Mouse (Mus musculus) neural tube, embryonic 14.5 days (tissue): ENCODE results near the gene Tmem45a. TPM values are rescaled to one million over a fixed set of nuclear protein-coding genes. Genes with fewer than 3 reads are reported as not detected.
A peak's percentile ranks its signal among the peaks of the same experiment; 100 is the strongest.
"Not testable (repeated sequence)": the region's sequence is repeated elsewhere in the genome, so short reads cannot be mapped to it uniquely, and the experiment has no call there.

Experiments
- ATAC-seq: fragments of 200-750 bp; cut with Nextera tagmentation; 2 replicates; pipeline ENCODE4 v1.8.0; 2017; ENCODE audit warnings: low read depth, mild to moderate bottlenecking, moderate TSS enrichment, moderate library complexity
- H3K27ac ChIP-seq: fragments of 300-500 bp; sonication (generic); 2 replicates; pipeline ENCODE4 v1.5.1; 2014; ENCODE audit warnings: low read depth, mild to moderate bottlenecking, control low read depth, low read length, moderate library complexity, mixed read lengths
- H3K27me3 ChIP-seq: fragments of 300-500 bp; sonication (generic); 2 replicates; pipeline ENCODE4 v1.6.1; 2014; ENCODE audit warnings: low read length; ENCODE audit not compliant: control insufficient read depth, insufficient read depth
- H3K36me3 ChIP-seq: fragments of 300-500 bp; sonication (generic); 2 replicates; pipeline ENCODE4 v1.6.1; 2014; ENCODE audit warnings: low read length, mixed read lengths; ENCODE audit not compliant: control insufficient read depth, insufficient read depth
- H3K4me1 ChIP-seq: fragments of 300-500 bp; sonication (generic); 2 replicates; pipeline ENCODE4 v1.6.1; 2014; ENCODE audit warnings: low read length; ENCODE audit not compliant: control insufficient read depth, insufficient read depth
- H3K4me2 ChIP-seq: fragments of 300-500 bp; sonication (generic); 2 replicates; pipeline ENCODE4 v1.6.1; 2014; ENCODE audit warnings: mild to moderate bottlenecking, low read depth, low read length, control low read depth
- H3K4me3 ChIP-seq: fragments of 300-500 bp; sonication (generic); 2 replicates; pipeline ENCODE4 v1.5.1; 2014; ENCODE audit warnings: low read depth, low read length, control low read depth, mixed read lengths
- H3K9ac ChIP-seq: fragments of 300-500 bp; sonication (generic); replicated peaks from 2 replicates; pipeline ENCODE4 v1.6.1; 2014; ENCODE audit warnings: low read depth, mild to moderate bottlenecking, control low read depth, low read length, mixed read lengths
- H3K9me3 ChIP-seq: fragments of 300-500 bp; sonication (generic); 2 replicates; pipeline ENCODE4 v1.6.1; 2016; ENCODE audit warnings: low read length; ENCODE audit not compliant: control insufficient read depth
- WGBS: fragments of 180-500 bp; shearing (Covaris S2); extraction: QIAGEN DNeasy Blood & Tissue Kit; methylation state at CpG from one replicate; pipeline ENCODE4 v1.1.7; 2014; 5-methylcytosine and 5-hydroxymethylcytosine counted together
- polyA plus RNA-seq: library from polyadenylated mRNA; unstranded; fragments of >200 nt; fragmentation: Nextera tagmentation; extraction: Ambion mirVana; gene quantifications from 2 replicates; pipeline ENCODE4 v1.2.1, GENCODE M21; 2014

Gene Tmem45a
- polyA plus RNA-seq: 1.4 and 7.5 TPM in 2 replicates

DNA sequence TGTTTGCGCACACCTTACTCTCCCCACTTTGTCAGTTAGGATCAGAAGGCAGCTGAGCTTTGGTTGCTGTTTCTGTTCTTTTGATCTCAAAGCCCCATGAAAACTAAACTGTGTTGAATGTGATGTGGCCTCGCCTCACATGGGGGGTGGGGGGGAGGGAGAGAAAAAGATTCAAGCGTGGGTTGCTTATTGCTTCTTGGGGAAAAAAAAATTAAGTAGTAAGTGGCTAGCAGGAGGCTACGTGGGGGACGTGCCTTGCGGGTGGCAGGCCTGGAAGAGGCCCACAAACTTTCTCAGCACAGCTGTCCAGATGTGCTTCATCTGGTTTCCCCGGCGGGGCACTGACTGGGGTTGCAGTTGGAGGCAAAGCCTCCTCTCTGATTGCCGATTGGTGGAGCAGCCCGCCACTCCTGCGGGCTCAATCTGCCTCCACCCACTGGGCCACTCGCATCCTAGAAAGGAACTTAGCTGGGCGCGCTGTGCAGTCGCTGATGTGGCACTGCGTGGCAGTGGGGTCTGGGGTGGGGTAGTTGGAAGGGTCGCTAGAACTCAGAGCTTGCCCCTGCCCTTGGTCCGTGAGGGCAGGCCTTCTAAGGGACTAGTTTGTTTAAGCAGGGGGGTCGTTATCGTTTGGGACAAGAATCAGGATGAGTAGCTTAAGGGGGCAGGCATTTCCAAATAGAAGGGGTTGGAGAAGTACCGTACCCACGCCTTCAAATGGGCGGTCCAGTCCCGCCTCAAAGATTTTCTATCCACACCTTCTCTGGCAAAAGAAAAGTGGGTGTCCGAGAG lies at the start of gene Tmem45a:
Gene Tmem45a, minus strand, starts transcription at position 343 of the 792 bp plus-strand sequence.
- Histone ChIP-seq H3K4me3 (peak within 1 kb of the TSS; percentile 30), H3K4me1 (no peaks in the 10 kb centered on the region), H3K27me3 (no peaks in the 10 kb centered on the region), H3K4me2 (peak within 1 kb of the TSS; percentile 46), H3K9ac (no peak within 1 kb of the TSS), H3K36me3 (no peaks in the 10 kb centered on the region), H3K27ac (no peak within 1 kb of the TSS), H3K9me3 (no peaks in the 10 kb centered on the region)
- ATAC-seq: peak; percentile 99
- WGBS: 5% methylated on average over 25 of the region's 25 CpGs

DNA sequence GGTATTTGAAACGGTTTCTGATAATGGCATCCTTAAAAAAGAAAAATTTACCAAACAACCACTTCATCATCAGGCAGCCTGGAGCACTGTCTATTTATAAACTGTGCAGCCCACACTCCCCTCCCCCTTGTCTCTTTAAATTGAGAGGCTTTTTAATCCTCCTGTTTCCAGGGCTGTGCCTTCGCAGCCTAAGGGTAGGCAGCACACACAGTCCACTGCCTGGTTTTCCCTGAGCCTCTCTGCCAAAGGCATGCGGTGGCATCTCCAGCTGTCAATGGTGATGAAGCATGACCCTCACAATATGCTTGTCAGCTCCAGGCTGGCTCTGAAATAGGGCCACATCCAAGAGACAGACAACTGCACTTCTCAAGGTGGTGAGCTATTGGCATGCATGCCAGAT lies 42.1 kb upstream of the Tmem45a start, which contains the start of gene Lnp1:
Gene Lnp1, minus strand, starts transcription at position 39 of the 400 bp plus-strand sequence.
- H3K9me3 ChIP-seq: no peaks in the 10 kb centered on the region
- no peak within 1 kb of the TSS for H3K4me3 ChIP-seq
- no peak within 1 kb of the TSS for H3K27ac ChIP-seq
- ATAC-seq: peak; percentile 69; the same call in 1 of the 2 replicates
- no peak within 1 kb of the TSS for H3K4me2 ChIP-seq
- 63% methylated on average over 3 of the region's 3 CpGs for WGBS
- H3K4me1 ChIP-seq: no peaks in the 10 kb centered on the region
- H3K9ac ChIP-seq: no peak within 1 kb of the TSS
- no peaks in the 10 kb centered on the region for H3K27me3 ChIP-seq
- no peaks in the 10 kb centered on the region for H3K36me3 ChIP-seq

GRCm38 (mm10) chr16:56920102-56920657 lies 34.2 kb upstream of the Tmem45a start:
- H3K9me3 ChIP-seq: no peaks in the 10 kb centered on the region
- H3K4me1 ChIP-seq: no peaks in the 10 kb centered on the region
- peak; percentile 84 for ATAC-seq
- WGBS: 32% methylated on average over 8 of the region's 8 CpGs
- H3K9ac ChIP-seq: no peak overlapping the region
- H3K27ac ChIP-seq: no peak overlapping the region
- no peaks in the 10 kb centered on the region for H3K36me3 ChIP-seq
- H3K4me2 ChIP-seq: no peak overlapping the region
- H3K4me3 ChIP-seq: no peak overlapping the region
- no peaks in the 10 kb centered on the region for H3K27me3 ChIP-seq

GRCm38 (mm10) chr16:56917230-56917629 lies 31.3 kb upstream of the Tmem45a start:
- H3K9me3 ChIP-seq: no peaks in the 10 kb centered on the region
- WGBS: 88% methylated on average over 7 of the region's 7 CpGs

GRCm38 (mm10) chr16:56908986-56909385 lies 23.0 kb upstream of the Tmem45a start:
- WGBS: 85% methylated on average over 5 of the region's 5 CpGs

More at GRCm38 (mm10) chr16:56917230-56917629, 31.3 kb upstream of the Tmem45a start:
- no peak overlapping the region for H3K4me3 ChIP-seq
- H3K4me2 ChIP-seq: no peak overlapping the region
- ATAC-seq: no peak
- no peaks in the 10 kb centered on the region for H3K4me1 ChIP-seq
- H3K27me3 ChIP-seq: no peaks in the 10 kb centered on the region
- H3K36me3 ChIP-seq: no peaks in the 10 kb centered on the region
- H3K27ac ChIP-seq: no peak overlapping the region
- no peak overlapping the region for H3K9ac ChIP-seq

DNA sequence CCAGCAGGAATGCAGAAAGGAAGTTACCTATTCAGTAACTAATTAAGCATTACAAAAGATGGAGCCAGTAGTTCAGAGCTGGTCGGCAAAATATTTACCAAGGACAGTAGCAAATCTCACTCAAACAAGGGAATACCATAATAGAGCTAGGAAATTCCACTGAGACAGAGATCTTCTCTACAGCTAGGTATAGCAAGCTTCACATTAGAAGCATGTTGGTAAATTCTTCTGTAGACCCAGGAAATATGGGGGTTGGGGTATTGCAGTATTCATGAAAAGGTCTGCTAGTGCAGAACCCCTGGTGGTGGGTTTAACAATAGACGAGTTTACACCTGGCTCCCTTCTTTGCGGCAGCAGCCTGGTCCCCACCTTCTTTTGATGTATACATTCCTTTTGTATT lies 16.2 kb upstream of the Tmem45a start:
- H3K27me3 ChIP-seq, ATAC-seq, H3K36me3 ChIP-seq, H3K27ac ChIP-seq, H3K4me3 ChIP-seq, H3K9ac ChIP-seq, H3K9me3 ChIP-seq, H3K4me2 ChIP-seq, H3K4me1 ChIP-seq: not testable (repeated sequence)
- 72% methylated on average over 3 of the region's 3 CpGs for WGBS

More at GRCm38 (mm10) chr16:56908986-56909385, 23.0 kb upstream of the Tmem45a start:
- no peaks in the 10 kb centered on the region for H3K27me3 ChIP-seq
- H3K9me3 ChIP-seq: no peaks in the 10 kb centered on the region
- no peaks in the 10 kb centered on the region for H3K4me1 ChIP-seq
- no peak overlapping the region for H3K9ac ChIP-seq
- H3K36me3 ChIP-seq: no peaks in the 10 kb centered on the region
- H3K4me3 ChIP-seq: no peak overlapping the region
- H3K4me2 ChIP-seq: no peak overlapping the region
- H3K27ac ChIP-seq: no peak overlapping the region
- ATAC-seq: no peak

DNA sequence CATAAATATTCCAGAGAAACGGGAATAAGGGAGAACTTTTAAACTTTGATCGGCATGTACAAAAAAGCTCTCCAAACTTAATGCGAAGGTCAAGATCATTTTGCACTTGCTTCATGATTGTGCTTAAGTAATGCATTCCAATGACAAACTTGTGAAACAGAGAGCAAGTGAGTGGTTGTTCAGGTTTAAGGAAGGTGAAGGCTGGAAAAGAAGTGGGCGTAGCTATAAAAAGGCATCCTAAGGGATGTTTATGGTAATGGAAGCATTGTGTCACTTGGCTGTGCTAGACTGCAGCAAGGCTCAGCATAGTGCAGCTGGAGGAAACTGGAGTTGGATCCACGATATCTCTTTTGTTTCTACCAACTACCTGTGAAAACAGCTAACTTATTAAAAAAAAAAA lies 5.6 kb upstream of the Tmem45a start:
- Histone ChIP-seq H3K27ac (no peak overlapping the region), H3K4me3 (no peak overlapping the region), H3K36me3 (no peaks in the 10 kb centered on the region), H3K27me3 (no peaks in the 10 kb centered on the region), H3K4me2 (no peak overlapping the region), H3K9ac (no peak overlapping the region), H3K4me1 (no peaks in the 10 kb centered on the region), H3K9me3 (no peaks in the 10 kb centered on the region)
- no peak for ATAC-seq
- WGBS: 92% methylated on average over 5 of the region's 5 CpGs

GRCm38 (mm10) chr16:56886616-56887116 lies 700 bp upstream of the Tmem45a start:
- Histone ChIP-seq H3K9me3 (no peaks in the 10 kb centered on the region), H3K27ac (no peak overlapping the region), H3K36me3 (no peaks in the 10 kb centered on the region), H3K9ac (no peak overlapping the region), H3K4me3 (peak overlapping the region; percentile 30), H3K27me3 (no peaks in the 10 kb centered on the region), H3K4me1 (no peaks in the 10 kb centered on the region), H3K4me2 (peak overlapping the region; percentile 46)
- WGBS: 26% methylated on average over 9 of the region's 9 CpGs
- ATAC-seq: no peak

- Histone ChIP-seq H3K4me3 (no peak overlapping the region), H3K9ac (no peak overlapping the region), H3K4me1 (no peaks in the 10 kb centered on the region), H3K36me3 (no peaks in the 10 kb centered on the region), H3K4me2 (no peak overlapping the region), H3K9me3 (no peaks in the 10 kb centered on the region), H3K27me3 (no peaks in the 10 kb centered on the region), H3K27ac (no peak overlapping the region)
- 94% methylated on average over 6 of the region's 6 CpGs for WGBS
- no peak for ATAC-seq
These were observed 1.2 kb downstream of the Tmem45a start for GRCm38 (mm10) chr16:56884811-56885210.
